Mouse (Mus musculus): ENCODE data around the gene Ptpn6. TPM values are rescaled to one million over a fixed set of nuclear protein-coding genes. Genes with fewer than 3 reads are reported as not detected.

Ptpn6 gene
- polyA plus RNA-seq, 1 experiment from 2014 or later = 13.6 TPM

DNA sequence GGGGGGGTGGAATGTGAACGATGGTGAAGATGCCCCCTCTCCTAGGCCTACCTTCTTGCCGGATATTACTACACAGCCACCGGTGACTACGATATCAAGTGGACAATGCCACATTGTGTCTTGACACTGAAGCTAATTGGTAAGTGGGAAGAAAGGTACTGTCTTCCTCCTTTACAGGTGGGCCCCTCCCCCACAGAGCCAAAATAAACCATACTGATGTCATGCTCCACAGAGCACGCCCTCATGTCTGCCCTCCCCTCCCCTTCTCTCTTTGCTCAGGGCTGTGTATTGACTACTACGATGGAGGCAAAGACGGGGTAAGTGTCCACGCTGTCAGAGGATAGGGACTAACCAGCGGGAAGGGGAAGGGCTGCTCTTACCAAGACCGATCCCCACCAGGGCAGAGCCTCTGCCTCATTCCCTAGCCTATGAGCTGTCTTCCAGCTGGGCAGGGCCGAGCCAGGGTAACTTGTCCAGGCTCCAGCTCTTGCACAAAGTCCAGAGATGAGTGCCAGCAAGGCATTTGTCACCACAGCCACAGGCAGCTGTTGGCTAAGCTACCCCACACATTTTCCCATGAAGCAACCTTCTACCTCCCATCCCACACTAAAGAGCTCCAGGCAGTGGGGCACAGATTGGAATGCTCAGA lies 38.4 kb downstream of the Ptpn6 start:
- peak overlapping the region; percentile 47; the same call in 1 of the 2 replicates for H3K27ac ChIP-seq
- peak; percentile 51; the same call in 1 of the 2 replicates for ATAC-seq (replicated peaks; ENCODE audit: low FRiP score, low read depth)
- DNase-seq (ENCODE audit: low spot score) = no peak

DNA sequence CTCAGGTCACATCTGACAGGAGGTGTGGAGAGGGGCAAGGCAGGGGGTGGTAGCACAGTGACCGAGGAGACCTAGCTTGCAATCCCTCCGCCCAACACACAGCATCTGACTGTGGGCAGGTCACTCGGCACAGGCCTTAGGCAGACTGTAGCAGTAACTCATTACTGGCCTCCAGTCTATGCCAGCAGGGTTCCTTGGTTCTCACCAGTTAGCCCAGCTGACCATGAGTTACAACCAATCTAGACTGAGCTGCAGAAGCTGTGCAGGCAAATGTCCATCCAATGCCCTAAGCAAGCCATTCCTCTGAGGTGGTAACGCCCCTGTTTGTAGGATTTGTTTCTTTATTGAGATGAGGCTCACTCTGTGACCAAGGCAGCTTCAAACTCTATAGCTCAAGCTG lies 39.1 kb downstream of the Ptpn6 start:
- Histone ChIP-seq H3K4me3 (replicated peaks; ENCODE audit: low read depth, low read length) (no peak overlapping the region), H3K36me3 (ENCODE audit: insufficient read depth, low read length) (peaks cover 42% of the 10 kb centered on the region), H3K27me3 (ENCODE audit: insufficient read depth, low read length) (no peaks in the 10 kb centered on the region), H3K4me1 (replicated peaks; ENCODE audit: insufficient read depth, low read length) (peaks cover 15% of the 10 kb centered on the region; the same call in 1 of the 2 replicates), H3K27ac (no peak overlapping the region), H3K9me3 (replicated peaks; ENCODE audit: low read length) (no peaks in the 10 kb centered on the region), H3K4me2 (ENCODE audit: low read length) (no peak overlapping the region), H3K9ac (ENCODE audit: low read depth, low read length) (no peak overlapping the region)
- 84% methylated on average over 4 of the region's 4 CpGs for WGBS
- ATAC-seq (replicated peaks; ENCODE audit: low FRiP score, low read depth) (no peak), DNase-seq (ENCODE audit: low spot score) (no peak)
- TF ChIP-seq CTCF (IDR thresholded peaks at IDR 0.05; ENCODE audit: low read depth) = no peak

More for the DNA sequence above, 38.4 kb downstream of the Ptpn6 start:
- no peak overlapping the region for H3K4me3 ChIP-seq (replicated peaks; ENCODE audit: low read depth, low read length)
- 0 out of 2 replicates have a peak, but pooled peaks cover 10% of the 10 kb centered on the region for H3K4me1 ChIP-seq (replicated peaks; ENCODE audit: insufficient read depth, low read length)
- H3K4me2 ChIP-seq (ENCODE audit: low read length) = no peak overlapping the region
- 66% methylated on average over 11 of the region's 11 CpGs for WGBS
- no peaks in the 10 kb centered on the region for H3K27me3 ChIP-seq (ENCODE audit: insufficient read depth, low read length)
- H3K36me3 ChIP-seq (ENCODE audit: insufficient read depth, low read length) = peaks cover 49% of the 10 kb centered on the region
- H3K9me3 ChIP-seq (replicated peaks; ENCODE audit: low read length) = no peaks in the 10 kb centered on the region
- TF ChIP-seq CTCF (IDR thresholded peaks at IDR 0.05; ENCODE audit: low read depth) = no peak
- H3K9ac ChIP-seq (ENCODE audit: low read depth, low read length) = no peak overlapping the region

DNA sequence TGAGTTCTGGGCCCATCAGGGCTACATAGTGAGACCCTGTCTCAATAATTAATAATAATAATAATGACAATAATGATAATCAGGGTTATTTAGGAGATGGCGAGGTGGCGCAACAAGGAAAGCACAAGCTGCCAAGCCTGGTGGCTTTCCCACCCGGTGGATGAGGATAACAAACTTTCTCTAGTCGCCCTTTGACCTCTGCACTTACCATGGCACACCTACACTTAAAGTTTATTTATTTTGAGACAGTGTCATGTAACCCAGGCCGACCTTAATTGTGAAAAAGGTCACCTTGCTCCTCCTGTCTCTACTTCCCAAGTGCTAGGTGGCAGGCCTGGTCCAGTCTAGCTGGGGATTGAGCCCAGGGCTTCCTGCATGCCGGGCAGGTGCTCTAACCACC lies 39.8 kb downstream of the Ptpn6 start:
- Histone ChIP-seq H3K27ac (no peak overlapping the region), H3K4me1 (replicated peaks; ENCODE audit: insufficient read depth, low read length) (peaks cover 21% of the 10 kb centered on the region), H3K4me2 (ENCODE audit: low read length) (no peak overlapping the region), H3K9ac (ENCODE audit: low read depth, low read length) (no peak overlapping the region), H3K9me3 (replicated peaks; ENCODE audit: low read length) (no peaks in the 10 kb centered on the region), H3K4me3 (replicated peaks; ENCODE audit: low read depth, low read length) (no peak overlapping the region), H3K36me3 (ENCODE audit: insufficient read depth, low read length) (peaks cover 37% of the 10 kb centered on the region), H3K27me3 (ENCODE audit: insufficient read depth, low read length) (no peaks in the 10 kb centered on the region)
- ATAC-seq (replicated peaks; ENCODE audit: low FRiP score, low read depth) = no peak
- WGBS = 69% methylated on average over 6 of the region's 6 CpGs
- DNase-seq (ENCODE audit: low spot score) = no peak
- no peak for TF ChIP-seq CTCF (IDR thresholded peaks at IDR 0.05; ENCODE audit: low read depth)

DNA sequence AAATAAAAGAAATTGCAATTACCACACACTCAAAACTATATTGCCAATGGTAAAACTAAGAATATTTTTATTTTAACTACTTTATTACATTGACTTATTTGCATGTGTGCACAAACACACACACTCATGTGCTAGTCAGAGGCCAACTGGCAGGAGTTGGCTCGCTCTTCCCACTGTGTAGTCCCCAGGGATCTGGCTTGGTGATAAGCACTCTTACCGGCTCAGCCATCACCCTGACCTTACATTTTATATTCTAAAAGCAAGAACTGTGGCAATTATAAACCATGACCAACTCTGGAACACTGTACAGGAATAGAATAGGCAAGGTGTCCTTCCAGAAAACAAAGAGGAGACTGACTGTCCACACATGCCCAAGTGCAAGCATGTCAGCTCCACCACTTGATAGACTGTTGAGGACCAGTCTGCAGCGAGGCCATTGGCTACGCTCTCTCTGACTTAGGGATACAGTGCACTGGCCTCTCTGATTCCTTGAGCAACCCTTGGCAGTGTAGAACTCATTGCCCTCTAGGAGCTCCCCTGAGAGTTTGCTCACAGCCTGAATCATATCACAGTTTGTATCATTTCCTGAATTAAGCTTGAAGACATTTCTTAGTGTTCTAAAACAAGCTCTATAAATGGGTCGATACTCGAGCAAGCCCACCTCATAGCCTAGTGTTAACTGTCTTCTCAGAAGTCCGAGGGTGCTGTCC lies 41.9 kb downstream of the Ptpn6 start:
- H3K4me1 ChIP-seq (replicated peaks; ENCODE audit: insufficient read depth, low read length) = peaks cover 33% of the 10 kb centered on the region
- DNase-seq (ENCODE audit: low spot score) (no peak), ATAC-seq (replicated peaks; ENCODE audit: low FRiP score, low read depth) (no peak)
- no peak overlapping the region for H3K4me2 ChIP-seq (ENCODE audit: low read length)
- WGBS = 87% methylated on average over 7 of the region's 7 CpGs
- H3K36me3 ChIP-seq (ENCODE audit: insufficient read depth, low read length) = peaks cover 21% of the 10 kb centered on the region; the same call in 1 of the 2 replicates
- no peaks in the 10 kb centered on the region for H3K27me3 ChIP-seq (ENCODE audit: insufficient read depth, low read length)
- H3K4me3 ChIP-seq (replicated peaks; ENCODE audit: low read depth, low read length) = no peak overlapping the region
- no peak overlapping the region for H3K9ac ChIP-seq (ENCODE audit: low read depth, low read length)
- no peaks in the 10 kb centered on the region for H3K9me3 ChIP-seq (replicated peaks; ENCODE audit: low read length)
- no peak for TF ChIP-seq CTCF (IDR thresholded peaks at IDR 0.05; ENCODE audit: low read depth)
- no peak overlapping the region for H3K27ac ChIP-seq

DNA sequence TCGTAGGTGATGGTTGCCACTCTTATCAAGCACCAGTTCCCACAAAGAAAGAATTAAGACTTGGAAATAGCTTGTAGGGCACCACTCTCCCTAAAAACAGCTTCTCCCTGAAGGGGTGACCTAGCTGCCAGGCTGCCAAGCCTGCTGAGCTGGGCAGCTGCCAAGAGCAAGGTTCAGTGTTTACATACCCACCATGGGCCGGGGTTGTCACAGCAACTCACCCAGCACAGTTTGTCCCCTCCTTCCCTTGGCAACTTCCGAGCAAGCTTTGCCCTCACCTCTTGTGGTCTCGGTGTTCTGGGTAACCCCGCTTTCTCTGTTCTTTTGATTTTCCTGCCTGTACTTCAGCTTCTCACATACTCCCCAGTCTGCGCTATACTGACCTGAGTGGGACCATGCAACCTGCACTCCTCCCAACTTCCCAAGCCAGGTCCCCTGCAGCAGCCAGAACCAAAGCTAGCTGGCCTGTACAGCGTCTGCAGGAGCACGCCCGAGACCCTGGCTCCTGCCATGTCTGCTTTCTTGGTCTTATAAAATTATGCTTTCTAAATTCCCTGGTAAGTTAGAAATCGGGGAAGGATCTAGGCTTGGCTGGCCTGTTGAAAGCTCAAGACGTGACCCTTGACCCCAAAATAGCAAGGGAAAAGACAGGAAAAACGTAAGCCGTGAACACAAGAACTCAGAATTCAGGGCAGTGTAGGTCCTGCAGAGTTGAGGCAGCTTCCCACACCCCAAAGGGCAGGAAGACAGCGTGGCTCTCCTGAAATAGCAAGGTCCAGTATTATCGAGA lies 44.2 kb downstream of the Ptpn6 start:
- no peaks in the 10 kb centered on the region for H3K9me3 ChIP-seq (replicated peaks; ENCODE audit: low read length)
- ATAC-seq (replicated peaks; ENCODE audit: low FRiP score, low read depth) = peak; percentile 72
- no peak overlapping the region for H3K4me3 ChIP-seq (replicated peaks; ENCODE audit: low read depth, low read length)
- H3K4me1 ChIP-seq (replicated peaks; ENCODE audit: insufficient read depth, low read length) = peaks cover 24% of the 10 kb centered on the region
- 0 out of 2 replicates have a peak overlapping the region, but pooled peaks have one; percentile 40 for H3K9ac ChIP-seq (ENCODE audit: low read depth, low read length)
- H3K36me3 ChIP-seq (ENCODE audit: insufficient read depth, low read length) = peaks cover 12% of the 10 kb centered on the region; the same call in 1 of the 2 replicates
- no peaks in the 10 kb centered on the region for H3K27me3 ChIP-seq (ENCODE audit: insufficient read depth, low read length)
- TF ChIP-seq CTCF (IDR thresholded peaks at IDR 0.05; ENCODE audit: low read depth) = no peak
- WGBS = 53% methylated on average over 15 of the region's 15 CpGs
- H3K4me2 ChIP-seq (ENCODE audit: low read length) = peak overlapping the region; percentile 7; the same call in 1 of the 2 replicates
- H3K27ac ChIP-seq = peak overlapping the region; percentile 86
- DNase-seq (ENCODE audit: low spot score) = peak; percentile 64
